ENCODE assay signal across 27 mouse cellular contexts in the genomic region with DNA sequence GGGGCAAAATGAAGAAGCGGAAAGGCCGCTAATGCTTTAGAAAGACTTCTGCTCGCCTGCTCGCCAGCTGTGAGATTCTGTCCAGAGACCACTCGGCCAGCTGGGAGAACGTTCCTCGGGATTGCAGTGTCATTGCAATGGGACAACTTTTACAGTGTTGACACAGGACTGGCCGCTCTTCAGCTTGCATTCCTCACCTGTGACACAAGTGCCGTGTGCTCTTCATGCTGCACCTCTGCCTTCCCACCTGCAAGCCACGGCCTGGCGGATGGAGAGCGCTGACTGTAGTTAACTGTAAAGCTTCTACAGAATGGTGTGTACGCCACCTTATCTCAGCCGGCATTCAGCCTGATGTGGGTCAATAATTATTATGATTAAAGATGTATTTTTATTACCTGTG. TPM values are rescaled to one million over a fixed set of nuclear protein-coding genes. Genes with fewer than 3 reads are reported as not detected.
DNase-seq lines count a peak whose midpoint lies in the region; ATAC-seq and TF ChIP-seq lines count a peak whose summit lies in the region.
"Had no signal": no experiment of that assay in that cellular context is flagged by ENCODE, and none has a peak within 500 bp of the region (broad histone marks: within the 10 kb centered on the region; RNA-seq: fewer than 3 reads in every experiment).

No protein-coding gene starts in this region.

- DNase-seq in lung, embryonic 14.5 days = peak; percentile 25
- DNase-seq in lung, adult 2 months = no peak
- DNase-seq in lung, postnatal 0 days (ENCODE audit: low spot score) = peak; percentile 86
- peak; percentile 31 to 67 for DNase-seq in lung, postnatal 4 days
- DNase-seq: adrenal gland, adult 2 months; adrenal gland, postnatal 14 days; cerebellum, adult 11-12 months; cerebellum, adult 8-10 months; cerebellum, postnatal 10 days; cerebellum, postnatal 36 days; embryo, embryonic 11 days; gastrocnemius, postnatal 10 days; gastrocnemius, postnatal 36 days; heart, adult 2 months; heart, postnatal 14 days; heart, postnatal 4 days had no signal

- peaks cover 60% of the 10 kb centered on the region for H3K36me3 ChIP-seq in lung, embryonic 14.5 days (ENCODE audit: insufficient read depth)
- H3K36me3 ChIP-seq in lung, embryonic 16.5 days (ENCODE audit: control insufficient read depth, insufficient read depth, low read length) = peaks cover 31% of the 10 kb centered on the region
- H3K36me3 ChIP-seq in lung, postnatal 0 days (ENCODE audit: insufficient read depth, low read length) = peaks cover 37% of the 10 kb centered on the region
- H3K36me3 ChIP-seq in forebrain, embryonic 12.5 days (replicated peaks) = peaks cover 68% of the 10 kb centered on the region

- ATAC-seq in lung, embryonic 14.5 days (ENCODE audit: insufficient read depth) = 0 out of 2 replicates have a peak, but pooled peaks have one; percentile 53
- peak; percentile 50 for ATAC-seq in lung, embryonic 16.5 days (ENCODE audit: low read depth)
- peak; percentile 45 for ATAC-seq in lung, postnatal 0 days
- ATAC-seq in forebrain, embryonic 12.5 days (ENCODE audit: low FRiP score) = no peak
- ATAC-seq: CD4-positive, CD25-positive, alpha-beta regulatory T cell, adult 4 months; forebrain, embryonic 13.5 days; forebrain, embryonic 16.5 days had no signal

- H3K9me3 ChIP-seq in lung, embryonic 14.5 days (ENCODE audit: low read depth, low read length) = no peaks in the 10 kb centered on the region
- H3K9me3 ChIP-seq in lung, embryonic 16.5 days (ENCODE audit: control insufficient read depth, low read length) = no peaks in the 10 kb centered on the region
- no peaks in the 10 kb centered on the region for H3K9me3 ChIP-seq in lung, postnatal 0 days (ENCODE audit: low read length)
- no peaks in the 10 kb centered on the region for H3K9me3 ChIP-seq in forebrain, embryonic 12.5 days
- H3K9me3 ChIP-seq: embryonic facial prominence, embryonic 10.5 days; embryonic facial prominence, embryonic 13.5 days; forebrain, embryonic 13.5 days; heart, embryonic 10.5 days; heart, embryonic 13.5 days had no signal

- no peak overlapping the region for H3K4me3 ChIP-seq in lung, embryonic 14.5 days (ENCODE audit: low read depth, low read length)
- H3K4me3 ChIP-seq in lung, adult 2 months (replicated peaks; ENCODE audit: extremely low read depth, low read depth, low read length) = no peak overlapping the region
- H3K4me3 ChIP-seq in lung, embryonic 16.5 days (ENCODE audit: low read length) = no peak overlapping the region
- no peak overlapping the region for H3K4me3 ChIP-seq in lung, postnatal 0 days (ENCODE audit: low read depth, low read length)
- no peak overlapping the region for H3K4me3 ChIP-seq in forebrain, embryonic 12.5 days (replicated peaks)
- H3K4me3 ChIP-seq: embryonic facial prominence, embryonic 10.5 days; embryonic facial prominence, embryonic 13.5 days; erythroblast, embryonic 14.5 days; forebrain, embryonic 13.5 days; heart, adult 2 months; heart, embryonic 10.5 days; heart, embryonic 13.5 days had no signal

- no peak overlapping the region for H3K9ac ChIP-seq in lung, embryonic 14.5 days
- no peak overlapping the region for H3K9ac ChIP-seq in lung, embryonic 16.5 days (ENCODE audit: low read length)
- H3K9ac ChIP-seq in lung, postnatal 0 days (replicated peaks; ENCODE audit: low read depth) = no peak overlapping the region; the same call in 1 of the 2 replicates
- H3K9ac ChIP-seq in forebrain, embryonic 12.5 days = no peak overlapping the region
- H3K9ac ChIP-seq: embryonic facial prominence, embryonic 13.5 days; forebrain, embryonic 13.5 days; heart, embryonic 13.5 days; hindbrain, embryonic 14.5 days had no signal

- WGBS in lung, embryonic 14.5 days = 68% methylated on average over 14 of the region's 14 CpGs
- WGBS in lung, adult 2 months = 70% methylated on average over 14 of the region's 14 CpGs
- 61% methylated on average over 14 of the region's 14 CpGs for WGBS in lung, embryonic 16.5 days
- 67% methylated on average over 14 of the region's 14 CpGs for WGBS in lung, postnatal 0 days
- WGBS in forebrain, embryonic 12.5 days = 96% methylated on average over 14 of the region's 14 CpGs

- H3K4me1 ChIP-seq in lung, embryonic 14.5 days (ENCODE audit: insufficient read depth) = no peaks in the 10 kb centered on the region
- peaks cover 13% of the 10 kb centered on the region for H3K4me1 ChIP-seq in lung, adult 2 months (ENCODE audit: control insufficient read depth, insufficient read depth, low read length)
- H3K4me1 ChIP-seq in lung, embryonic 16.5 days (replicated peaks; ENCODE audit: control insufficient read depth, insufficient read depth, low read length) = peaks cover 14% of the 10 kb centered on the region
- peaks cover 4% of the 10 kb centered on the region for H3K4me1 ChIP-seq in lung, postnatal 0 days (ENCODE audit: insufficient read depth, low read depth, low read length)
- H3K4me1 ChIP-seq in forebrain, embryonic 12.5 days = no peaks in the 10 kb centered on the region
- H3K4me1 ChIP-seq: embryonic facial prominence, embryonic 10.5 days; embryonic facial prominence, embryonic 13.5 days; forebrain, embryonic 13.5 days had no signal

- no peak overlapping the region for H3K27ac ChIP-seq in lung, embryonic 14.5 days (ENCODE audit: low read depth)
- H3K27ac ChIP-seq in lung, embryonic 16.5 days (ENCODE audit: low read length) = peak overlapping the region; percentile 61
- peak overlapping the region; percentile 94 for H3K27ac ChIP-seq in lung, postnatal 0 days (ENCODE audit: low read length)
- no peak overlapping the region for H3K27ac ChIP-seq in forebrain, embryonic 12.5 days
- H3K27ac ChIP-seq: embryonic facial prominence, embryonic 10.5 days; embryonic facial prominence, embryonic 13.5 days; forebrain, embryonic 13.5 days; heart, adult 2 months; heart, embryonic 10.5 days; heart, embryonic 13.5 days; hindbrain, embryonic 14.5 days had no signal

- TF ChIP-seq POLR2A in lung, adult 2 months (IDR thresholded peaks at IDR 0.05; ENCODE audit: borderline replicate concordance, extremely low read depth, low read depth, low read length) = no peak

- TF ChIP-seq CTCF in lung, embryonic 14.5 days (IDR thresholded peaks at IDR 0.05; ENCODE audit: low read depth) = no peak
- no peak for TF ChIP-seq CTCF in lung, adult 2 months (IDR thresholded peaks at IDR 0.05; ENCODE audit: insufficient read depth, low read length)
- TF ChIP-seq CTCF in lung, postnatal 0 days (IDR thresholded peaks at IDR 0.05) = no peak

- TF ChIP-seq EP300 in lung, postnatal 0 days (IDR thresholded peaks at IDR 0.05) = peak; percentile 94

- H3K4me2 ChIP-seq in lung, embryonic 14.5 days = no peak overlapping the region
- no peak overlapping the region for H3K4me2 ChIP-seq in lung, embryonic 16.5 days (ENCODE audit: low read depth, low read length)
- H3K4me2 ChIP-seq in lung, postnatal 0 days (replicated peaks; ENCODE audit: low read depth, low read length) = no peak overlapping the region
- H3K4me2 ChIP-seq in forebrain, embryonic 12.5 days = no peak overlapping the region
- H3K4me2 ChIP-seq: embryonic facial prominence, embryonic 13.5 days; forebrain, embryonic 13.5 days; heart, embryonic 13.5 days; hindbrain, embryonic 14.5 days had no signal

- H3K27me3 ChIP-seq in lung, embryonic 14.5 days (ENCODE audit: insufficient read depth, low read length) = no peaks in the 10 kb centered on the region
- H3K27me3 ChIP-seq in lung, embryonic 16.5 days (ENCODE audit: control insufficient read depth, insufficient read depth, low read depth, low read length) = no peaks in the 10 kb centered on the region
- H3K27me3 ChIP-seq in lung, postnatal 0 days (replicated peaks; ENCODE audit: insufficient read depth, low read length) = no peaks in the 10 kb centered on the region
- H3K27me3 ChIP-seq in forebrain, embryonic 12.5 days = no peaks in the 10 kb centered on the region
- H3K27me3 ChIP-seq: embryonic facial prominence, embryonic 13.5 days; forebrain, embryonic 13.5 days; heart, embryonic 13.5 days had no signal

RNA-seq across cellular contexts. Expression of a gene that starts 12.0 kb away (rescaled TPM):
- polyA plus RNA-seq in lung, embryonic 14.5 days (2014; fragmentation: Nextera tagmentation; extraction: Ambion mirVana) = 119 and 120 TPM in 2 replicates
- 35.8 and 55.7 TPM in 2 replicates for polyA plus RNA-seq in lung, adult 2 months (2012; rRNA removed)
- polyA plus RNA-seq in lung, embryonic 16.5 days (2015; fragmentation: Nextera tagmentation; extraction: Ambion mirVana) = 123 and 131 TPM in 2 replicates
- 91.6 and 97.1 TPM in 2 replicates for polyA plus RNA-seq in lung, postnatal 0 days (2015; fragmentation: Nextera tagmentation; extraction: Ambion mirVana)
- 91.3 and 93.0 TPM in 2 replicates for polyA plus RNA-seq in forebrain, embryonic 12.5 days (2016; fragmentation: Nextera tagmentation; extraction: Ambion mirVana)

RNA-seq across cellular contexts. Expression of a gene that starts 41.9 kb away (rescaled TPM):
- polyA plus RNA-seq in lung, embryonic 14.5 days (2014; fragmentation: Nextera tagmentation; extraction: Ambion mirVana) = 0.43 and 0.83 TPM in 2 replicates
- polyA plus RNA-seq in lung, adult 2 months (2012; rRNA removed) = 1.2 and 1.7 TPM in 2 replicates
- 1.8 and 1.9 TPM in 2 replicates for polyA plus RNA-seq in lung, embryonic 16.5 days (2015; fragmentation: Nextera tagmentation; extraction: Ambion mirVana)
- polyA plus RNA-seq in lung, postnatal 0 days (2015; fragmentation: Nextera tagmentation; extraction: Ambion mirVana) = 3.5 and 4.2 TPM in 2 replicates
- polyA plus RNA-seq in forebrain, embryonic 12.5 days (2016; fragmentation: Nextera tagmentation; extraction: Ambion mirVana) = 3.7 and 3.9 TPM in 2 replicates

RNA-seq across cellular contexts. Expression of a gene that starts 42.1 kb away (rescaled TPM):
- polyA plus RNA-seq in lung, embryonic 14.5 days (2014; fragmentation: Nextera tagmentation; extraction: Ambion mirVana) = 42.5 and 48.7 TPM in 2 replicates
- polyA plus RNA-seq in lung, adult 2 months (2012; rRNA removed) = 281 and 352 TPM in 2 replicates
- polyA plus RNA-seq in lung, embryonic 16.5 days (2015; fragmentation: Nextera tagmentation; extraction: Ambion mirVana) = 133 and 162 TPM in 2 replicates
- 601 and 607 TPM in 2 replicates for polyA plus RNA-seq in lung, postnatal 0 days (2015; fragmentation: Nextera tagmentation; extraction: Ambion mirVana)
- polyA plus RNA-seq in forebrain, embryonic 12.5 days (2016; fragmentation: Nextera tagmentation; extraction: Ambion mirVana) = 1.7 and 1.8 TPM in 2 replicates
- polyA plus RNA-seq: erythroblast, embryonic 14.5 days had no signal

Comparison
In these comparisons a context has a peak if more than half of its experiments do, and no peak if none do; other contexts are left out.
1. H3K27ac ChIP-seq: peak in lung, embryonic 16.5 days (single experiment) and lung, postnatal 0 days (single experiment); none in lung, embryonic 14.5 days (single experiment) and forebrain, embryonic 12.5 days (single experiment).
2. RNA of a gene that starts 42.1 kb away (polyA plus RNA-seq): 601 to 607 TPM in lung, postnatal 0 days, 281 to 352 TPM in lung, adult 2 months, 133 to 162 TPM in lung, embryonic 16.5 days and 42.5 to 48.7 TPM in lung, embryonic 14.5 days; 1.7 to 1.8 TPM in forebrain, embryonic 12.5 days; every median in the first group is over 10 times any median in the second.